Mouse (Mus musculus): ENCODE measurements around the gene Wnt2. TPM values are rescaled to one million over a fixed set of nuclear protein-coding genes. Genes with fewer than 3 reads are reported as not detected.
A peak's percentile ranks its signal among the peaks of the same experiment; 100 is the strongest.

Wnt2 gene
- polyA plus RNA-seq, 1 experiment = 0.22 TPM

- Histone ChIP-seq H3K27me3 (ENCODE audit: control insufficient read depth, insufficient read depth, insufficient read length) (no peaks in the 10 kb centered on the region), H3K4me3 (ENCODE audit: insufficient read depth, poor library complexity, severe bottlenecking) (no peak overlapping the region), H3K79me2 (ENCODE audit: control insufficient read depth, insufficient read depth) (no peaks in the 10 kb centered on the region), H3K36me3 (ENCODE audit: control insufficient read depth, insufficient read depth) (no peaks in the 10 kb centered on the region), H3ac (ENCODE audit: control insufficient read depth, insufficient read length, low read depth) (no peak overlapping the region), H3K79me3 (ENCODE audit: low read depth) (no peaks in the 10 kb centered on the region)
- no peak for TF ChIP-seq MYOD1 (IDR thresholded peaks at IDR 0.05; ENCODE audit: control insufficient read depth, insufficient read length, low read depth)
- no peak for TF ChIP-seq MYOG (IDR thresholded peaks at IDR 0.05; ENCODE audit: control insufficient read depth, extremely low read depth, insufficient read length)
- no peak for TF ChIP-seq MAX (IDR thresholded peaks at IDR 0.05)
- peak; percentile 32 for TF ChIP-seq FOSL1 (IDR thresholded peaks at IDR 0.05; ENCODE audit: insufficient read depth, low read length, poor library complexity, severe bottlenecking)
- TF ChIP-seq CTCF (IDR thresholded peaks at IDR 0.05; ENCODE audit: control insufficient read depth, insufficient read depth, insufficient read length) = no peak
- no peak for TF ChIP-seq USF1 (IDR thresholded peaks at IDR 0.05; ENCODE audit: low read depth)
Measured at GRCm38 (mm10) chr6:17978324-17978723, 52.1 kb downstream of the Wnt2 start.

GRCm38 (mm10) chr6:17977165-17977564, 53.2 kb downstream of the Wnt2 start:
- Histone ChIP-seq H3K79me3 (ENCODE audit: low read depth) (no peaks in the 10 kb centered on the region), H3K79me2 (ENCODE audit: control insufficient read depth, insufficient read depth) (no peaks in the 10 kb centered on the region), H3K27me3 (ENCODE audit: control insufficient read depth, insufficient read depth, insufficient read length) (no peaks in the 10 kb centered on the region), H3ac (ENCODE audit: control insufficient read depth, insufficient read length, low read depth) (no peak overlapping the region), H3K4me3 (ENCODE audit: insufficient read depth, poor library complexity, severe bottlenecking) (no peak overlapping the region), H3K36me3 (ENCODE audit: control insufficient read depth, insufficient read depth) (no peaks in the 10 kb centered on the region)
- TF ChIP-seq CEBPB (IDR thresholded peaks at IDR 0.05; ENCODE audit: low read depth) = no peak
- TF ChIP-seq CTCF (IDR thresholded peaks at IDR 0.05; ENCODE audit: control insufficient read depth, insufficient read depth, insufficient read length) = no peak
- TF ChIP-seq FOSL1 (IDR thresholded peaks at IDR 0.05; ENCODE audit: insufficient read depth, low read length, poor library complexity, severe bottlenecking) = no peak
- TF ChIP-seq MAX (IDR thresholded peaks at IDR 0.05) = no peak
- TF ChIP-seq MYOD1 (IDR thresholded peaks at IDR 0.05; ENCODE audit: control insufficient read depth, insufficient read length, low read depth) = no peak
- TF ChIP-seq MYOG (IDR thresholded peaks at IDR 0.05; ENCODE audit: control insufficient read depth, extremely low read depth, insufficient read length) = no peak
- TF ChIP-seq USF1 (IDR thresholded peaks at IDR 0.05; ENCODE audit: low read depth) = no peak

GRCm38 (mm10) chr6:17974416-17974815, 56.0 kb downstream of the Wnt2 start:
- no peak for TF ChIP-seq MYOG (IDR thresholded peaks at IDR 0.05; ENCODE audit: control insufficient read depth, extremely low read depth, insufficient read length)
- TF ChIP-seq CEBPB (IDR thresholded peaks at IDR 0.05; ENCODE audit: low read depth) = no peak
- no peak for TF ChIP-seq USF1 (IDR thresholded peaks at IDR 0.05; ENCODE audit: low read depth)
- no peak for TF ChIP-seq CTCF (IDR thresholded peaks at IDR 0.05; ENCODE audit: control insufficient read depth, insufficient read depth, insufficient read length)
- no peak for TF ChIP-seq FOSL1 (IDR thresholded peaks at IDR 0.05; ENCODE audit: insufficient read depth, low read length, poor library complexity, severe bottlenecking)
- Histone ChIP-seq H3K36me3 (ENCODE audit: control insufficient read depth, insufficient read depth) (no peaks in the 10 kb centered on the region), H3K79me3 (ENCODE audit: low read depth) (no peaks in the 10 kb centered on the region), H3K79me2 (ENCODE audit: control insufficient read depth, insufficient read depth) (no peaks in the 10 kb centered on the region), H3K4me3 (ENCODE audit: insufficient read depth, poor library complexity, severe bottlenecking) (no peak overlapping the region), H3K27me3 (ENCODE audit: control insufficient read depth, insufficient read depth, insufficient read length) (no peaks in the 10 kb centered on the region), H3ac (ENCODE audit: control insufficient read depth, insufficient read length, low read depth) (no peak overlapping the region)

- no peaks in the 10 kb centered on the region for H3K79me3 ChIP-seq (ENCODE audit: low read depth)
- H3K27me3 ChIP-seq (ENCODE audit: control insufficient read depth, insufficient read depth, insufficient read length) = no peaks in the 10 kb centered on the region
- no peak overlapping the region for H3K4me3 ChIP-seq (ENCODE audit: insufficient read depth, poor library complexity, severe bottlenecking)
- TF ChIP-seq FOSL1 (IDR thresholded peaks at IDR 0.05; ENCODE audit: insufficient read depth, low read length, poor library complexity, severe bottlenecking) (no peak), CTCF (IDR thresholded peaks at IDR 0.05; ENCODE audit: control insufficient read depth, insufficient read depth, insufficient read length) (no peak), USF1 (IDR thresholded peaks at IDR 0.05; ENCODE audit: low read depth) (no peak), MYOG (IDR thresholded peaks at IDR 0.05; ENCODE audit: control insufficient read depth, extremely low read depth, insufficient read length) (no peak), MYOD1 (IDR thresholded peaks at IDR 0.05; ENCODE audit: control insufficient read depth, insufficient read length, low read depth) (no peak), CEBPB (IDR thresholded peaks at IDR 0.05; ENCODE audit: low read depth) (no peak), MAX (IDR thresholded peaks at IDR 0.05) (no peak)
- no peak overlapping the region for H3ac ChIP-seq (ENCODE audit: control insufficient read depth, insufficient read length, low read depth)
- H3K36me3 ChIP-seq (ENCODE audit: control insufficient read depth, insufficient read depth) = no peaks in the 10 kb centered on the region
- no peaks in the 10 kb centered on the region for H3K79me2 ChIP-seq (ENCODE audit: control insufficient read depth, insufficient read depth)
Measured at GRCm38 (mm10) chr6:17971393-17971792, 59.0 kb downstream of the Wnt2 start.

GRCm38 (mm10) chr6:17969815-17970214, 60.6 kb downstream of the Wnt2 start:
- Histone ChIP-seq H3ac (ENCODE audit: control insufficient read depth, insufficient read length, low read depth) (no peak overlapping the region), H3K27me3 (ENCODE audit: control insufficient read depth, insufficient read depth, insufficient read length) (no peaks in the 10 kb centered on the region), H3K79me2 (ENCODE audit: control insufficient read depth, insufficient read depth) (no peaks in the 10 kb centered on the region), H3K79me3 (ENCODE audit: low read depth) (no peaks in the 10 kb centered on the region), H3K36me3 (ENCODE audit: control insufficient read depth, insufficient read depth) (no peaks in the 10 kb centered on the region), H3K4me3 (ENCODE audit: insufficient read depth, poor library complexity, severe bottlenecking) (no peak overlapping the region)
- TF ChIP-seq MYOD1 (IDR thresholded peaks at IDR 0.05; ENCODE audit: control insufficient read depth, insufficient read length, low read depth) (no peak), CTCF (IDR thresholded peaks at IDR 0.05; ENCODE audit: control insufficient read depth, insufficient read depth, insufficient read length) (no peak), USF1 (IDR thresholded peaks at IDR 0.05; ENCODE audit: low read depth) (no peak), FOSL1 (IDR thresholded peaks at IDR 0.05; ENCODE audit: insufficient read depth, low read length, poor library complexity, severe bottlenecking) (no peak), MYOG (IDR thresholded peaks at IDR 0.05; ENCODE audit: control insufficient read depth, extremely low read depth, insufficient read length) (no peak), MAX (IDR thresholded peaks at IDR 0.05) (no peak), CEBPB (IDR thresholded peaks at IDR 0.05; ENCODE audit: low read depth) (no peak)
